Mouse (Mus musculus) telencephalon, adult 2 months (tissue): ENCODE data around the gene Wdfy3.

Source experiments
- DNase-seq: peaks from one replicate; pipeline ENCODE4 v3.0.0-alpha.2; 2011; ENCODE audit warnings: low read depth, low spot score

The Wdfy3 gene

GRCm38 (mm10) chr5:101785921-101786614 lies 283.7 kb downstream of the Wdfy3 start:
- DNase-seq = no peak

GRCm38 (mm10) chr5:101784787-101785186 lies 284.9 kb downstream of the Wdfy3 start:
- no peak for DNase-seq

GRCm38 (mm10) chr5:101784328-101784727 lies 285.4 kb downstream of the Wdfy3 start:
- DNase-seq = no peak
